Mouse (Mus musculus) heart, postnatal 0 days (tissue): Measurements from ENCODE around the gene Spata21. TPM values are rescaled to one million over a fixed set of nuclear protein-coding genes. Genes with fewer than 3 reads are reported as not detected.

Experiments
- ATAC-seq: fragments of 200-750 bp; cut with Nextera tagmentation; 2 replicates; pipeline ENCODE4 v1.8.0; 2017; ENCODE audit warnings: low read depth, moderate number of reproducible peaks, moderate library complexity; ENCODE audit not compliant: insufficient read depth
- DNase-seq: peaks from one replicate; pipeline ENCODE4 v3.0.0-alpha.2; 2016; ENCODE audit warnings: low spot score
- H3K27ac ChIP-seq: fragments of 300-500 bp; sonication (generic); 2 replicates; pipeline ENCODE4 v1.5.1; 2014; ENCODE audit warnings: low read depth, mild to moderate bottlenecking
- H3K27me3 ChIP-seq: fragments of 300-500 bp; sonication (generic); 2 replicates; pipeline ENCODE4 v1.6.1; 2014; ENCODE audit warnings: low read length, mixed read lengths; ENCODE audit not compliant: control insufficient read depth, insufficient read depth
- H3K36me3 ChIP-seq: fragments of 300-500 bp; sonication (generic); replicated peaks from 2 replicates; pipeline ENCODE4 v1.6.1; 2014; ENCODE audit warnings: low read length, mixed read lengths; ENCODE audit not compliant: control insufficient read depth, insufficient read depth
- H3K4me1 ChIP-seq: fragments of 300-500 bp; sonication (generic); 2 replicates; pipeline ENCODE4 v1.6.1; 2014; ENCODE audit warnings: antibody characterized with exemption; ENCODE audit not compliant: control insufficient read depth, insufficient read depth
- H3K4me2 ChIP-seq: fragments of 300-500 bp; sonication (generic); 2 replicates; pipeline ENCODE4 v1.6.1; 2014; ENCODE audit warnings: low read depth, mild to moderate bottlenecking, low read length, moderate library complexity
- H3K4me3 ChIP-seq: fragments of 300-500 bp; sonication (generic); 2 replicates; pipeline ENCODE4 v1.5.1; 2014; ENCODE audit warnings: low read depth, low read length
- H3K9ac ChIP-seq: fragments of 300-500 bp; sonication (generic); replicated peaks from 2 replicates; pipeline ENCODE4 v1.6.1; 2014; ENCODE audit warnings: low read depth, low read length, mixed read lengths
- H3K9me3 ChIP-seq: fragments of 300-500 bp; sonication (generic); replicated peaks from 2 replicates; pipeline ENCODE4 v1.6.1; 2016; ENCODE audit warnings: low read length; ENCODE audit not compliant: control insufficient read depth
- CTCF ChIP-seq: IDR thresholded peaks from 2 replicates; pipeline ENCODE4 v1.5.1; 2016; ENCODE audit warnings: antibody characterized with exemption, control low read depth, low read depth
- EP300 ChIP-seq: IDR thresholded peaks from 2 replicates; pipeline ENCODE4 v1.6.1; 2016; ENCODE audit warnings: antibody characterized with exemption, low read depth
- WGBS: fragments of 180-500 bp; shearing (Covaris S2); extraction: QIAGEN DNeasy Blood & Tissue Kit; methylation state at CpG from one replicate; pipeline ENCODE4 v1.1.7; 2014; 5-methylcytosine and 5-hydroxymethylcytosine counted together
- polyA plus RNA-seq: library from polyadenylated mRNA; unstranded; fragments of >200 nt; fragmentation: Nextera tagmentation; extraction: Ambion mirVana; gene quantifications from 2 replicates; pipeline ENCODE4 v1.2.1, GENCODE M21; 2015
- total RNA-seq: library from RNA; depleted of rRNA; stranded (reverse); fragments of >200 nt; gene quantifications from 2 replicates; pipeline ENCODE4 v1.2.3, GENCODE M21; 2014; ENCODE audit warnings: low replicate concordance

The Spata21 gene
- total and polyA plus RNA-seq, 2 experiments from 2014 or later = not detected

- no peak overlapping the region for H3K9ac ChIP-seq
- H3K36me3 ChIP-seq = peaks cover 8% of the 10 kb centered on the region; the same call in 1 of the 2 replicates
- WGBS = 45% methylated on average over 8 of the region's 8 CpGs
- no peak overlapping the region for H3K27ac ChIP-seq
- no peaks in the 10 kb centered on the region for H3K27me3 ChIP-seq
- H3K9me3 ChIP-seq = no peaks in the 10 kb centered on the region
- no peaks in the 10 kb centered on the region; the same call in 1 of the 2 replicates for H3K4me1 ChIP-seq
- peak; percentile 35; the same call in 1 of the 2 replicates for ATAC-seq
- H3K4me2 ChIP-seq = peak overlapping the region; percentile 19
- DNase-seq = no peak
- TF ChIP-seq EP300 (no peak), CTCF (no peak)
- H3K4me3 ChIP-seq = no peak overlapping the region
These were observed 35.0 kb upstream of the Spata21 start for GRCm38 (mm10) chr4:141053138-141053537.

DNA sequence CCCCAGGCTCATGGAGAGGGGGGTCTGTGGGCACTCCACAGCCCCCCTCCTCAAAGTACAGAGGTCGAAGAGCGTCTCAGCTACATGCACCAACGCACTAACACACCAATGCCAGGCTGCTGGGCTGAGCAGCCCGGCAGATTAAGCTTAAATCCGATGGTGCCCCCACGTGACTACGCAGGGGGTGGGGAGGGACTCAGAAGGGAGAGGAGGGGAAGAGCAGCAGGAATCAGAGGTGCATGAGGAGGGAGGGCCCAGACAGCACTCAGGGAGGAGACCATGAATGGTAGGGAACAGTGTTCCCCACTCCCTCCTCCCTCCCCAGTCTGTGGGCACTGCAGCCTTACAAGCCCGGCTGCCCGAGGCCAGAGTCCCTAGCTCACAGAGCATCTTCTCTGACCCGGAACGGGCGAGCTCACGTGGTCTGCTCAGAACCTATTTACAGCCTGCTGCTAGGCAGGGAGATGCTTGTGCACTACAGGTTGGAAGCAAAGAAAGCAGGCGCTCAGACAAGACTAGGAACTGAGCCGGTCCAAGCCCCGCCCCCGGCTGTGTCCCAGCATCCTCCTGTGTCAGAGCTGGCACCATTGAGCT is 34.5 kb upstream of the Spata21 start:
- WGBS = 42% methylated on average over 17 of the region's 17 CpGs

DNA sequence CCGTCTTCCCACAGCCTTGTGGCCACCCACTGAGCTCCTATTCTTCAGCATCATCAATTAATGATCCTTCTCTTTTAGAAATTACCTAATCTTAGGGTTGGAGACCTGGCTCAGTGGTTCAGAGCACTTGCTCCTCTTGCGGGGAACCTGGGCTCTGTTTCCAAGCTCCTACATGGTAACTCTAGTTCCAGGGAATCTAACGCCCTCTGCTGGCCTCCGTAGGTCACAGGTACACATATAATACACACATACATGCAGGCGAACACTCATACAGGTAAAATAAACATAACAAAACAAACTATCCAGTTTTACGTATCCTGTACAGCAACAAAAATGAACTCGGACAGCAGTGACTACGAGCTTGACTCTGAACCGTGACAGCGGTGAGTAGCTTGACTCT is 31.2 kb upstream of the Spata21 start:
- Histone ChIP-seq H3K9ac (no peak overlapping the region), H3K27me3 (no peaks in the 10 kb centered on the region), H3K4me2 (no peak overlapping the region), H3K9me3 (no peaks in the 10 kb centered on the region), H3K36me3 (peaks cover 8% of the 10 kb centered on the region; the same call in 1 of the 2 replicates), H3K27ac (no peak overlapping the region), H3K4me1 (peaks cover 5% of the 10 kb centered on the region; the same call in 1 of the 2 replicates), H3K4me3 (no peak overlapping the region)
- WGBS = 94% methylated on average over 10 of the region's 10 CpGs
- ATAC-seq = no peak
- DNase-seq = no peak
- TF ChIP-seq CTCF (no peak), EP300 (no peak)

More for the DNA sequence above, 34.5 kb upstream of the Spata21 start:
- H3K27me3 ChIP-seq = no peaks in the 10 kb centered on the region
- peak overlapping the region; percentile 19 for H3K4me2 ChIP-seq
- no peaks in the 10 kb centered on the region for H3K9me3 ChIP-seq
- no peak overlapping the region for H3K4me3 ChIP-seq
- no peaks in the 10 kb centered on the region; the same call in 1 of the 2 replicates for H3K4me1 ChIP-seq
- no peak overlapping the region for H3K27ac ChIP-seq
- peaks cover 8% of the 10 kb centered on the region; the same call in 1 of the 2 replicates for H3K36me3 ChIP-seq
- no peak overlapping the region for H3K9ac ChIP-seq
- ATAC-seq (peak; percentile 68), DNase-seq (peak; percentile 27)
- TF ChIP-seq CTCF (no peak), EP300 (no peak)

DNA sequence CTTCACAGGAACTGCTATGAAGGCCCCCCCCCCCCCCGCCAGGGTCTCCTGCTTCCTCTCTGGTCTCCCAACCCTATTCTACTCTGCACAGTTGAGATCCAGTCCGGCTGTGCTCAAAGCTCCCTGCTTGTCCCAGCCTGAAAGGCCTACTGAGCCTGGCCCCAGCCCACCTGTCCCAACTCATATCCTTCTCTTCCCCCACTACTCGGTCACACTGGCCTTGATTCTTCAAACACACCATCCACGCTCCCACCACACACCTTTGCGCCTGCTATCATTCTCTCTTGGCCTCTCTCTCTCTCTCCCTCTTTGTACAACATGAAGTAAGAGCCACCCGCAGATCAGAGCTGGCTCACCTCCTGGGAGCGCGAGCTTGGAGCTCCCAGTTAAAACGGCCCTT is 29.3 kb upstream of the Spata21 start:
- peaks cover 8% of the 10 kb centered on the region; the same call in 1 of the 2 replicates for H3K36me3 ChIP-seq
- peaks cover 5% of the 10 kb centered on the region; the same call in 1 of the 2 replicates for H3K4me1 ChIP-seq
- ATAC-seq (no peak), DNase-seq (no peak)
- 72% methylated on average over 9 of the region's 9 CpGs for whole genome bisulfite sequencing
- H3K27ac ChIP-seq = no peak overlapping the region
- H3K4me3 ChIP-seq = no peak overlapping the region
- TF ChIP-seq CTCF (no peak), EP300 (no peak)
- no peak overlapping the region for H3K4me2 ChIP-seq
- H3K27me3 ChIP-seq = no peaks in the 10 kb centered on the region
- H3K9ac ChIP-seq = no peak overlapping the region
- no peaks in the 10 kb centered on the region for H3K9me3 ChIP-seq

DNA sequence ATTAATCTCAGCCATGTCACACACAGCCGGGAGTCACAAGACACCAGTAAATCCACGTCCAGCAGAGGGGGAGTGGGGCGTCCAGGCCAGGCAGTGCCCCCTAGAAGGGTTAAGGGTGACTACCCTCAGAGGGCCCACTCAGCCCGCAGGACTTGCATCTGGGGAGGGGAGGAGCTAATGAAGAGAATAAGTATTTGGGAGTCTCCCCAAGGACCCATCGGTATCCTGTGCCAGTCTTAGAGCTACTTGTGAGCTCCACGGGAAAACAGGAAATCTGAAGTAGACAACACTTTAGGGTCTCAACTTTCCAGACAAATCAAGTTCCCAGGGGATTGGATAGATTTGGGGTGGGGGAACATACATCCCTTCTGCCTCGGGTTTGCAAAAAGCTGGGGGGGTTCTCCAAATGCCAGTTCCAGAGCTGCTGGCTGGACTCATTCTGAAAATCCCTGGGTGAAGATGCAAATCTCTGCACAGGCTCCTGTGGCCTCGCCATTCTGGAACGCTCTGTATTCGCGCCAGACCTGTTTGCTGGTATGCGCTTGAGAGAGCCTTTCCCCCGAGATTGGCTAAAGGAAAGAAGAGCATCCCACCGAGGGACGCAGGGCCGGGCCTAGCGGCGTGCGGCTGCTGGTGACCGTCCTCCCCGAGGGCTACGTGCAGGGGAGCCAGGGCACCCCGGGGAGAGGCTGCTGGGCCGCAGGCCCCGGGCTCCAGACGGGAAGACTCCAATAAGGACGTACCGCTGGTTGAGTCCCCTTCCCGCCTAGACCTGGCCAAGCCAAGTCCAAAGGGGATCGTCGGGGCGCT is 28.3 kb upstream of the Spata21 start:
- Histone ChIP-seq H3K4me1 (peaks cover 5% of the 10 kb centered on the region; the same call in 1 of the 2 replicates), H3K27ac (peak overlapping the region; percentile 79), H3K36me3 (0 out of 2 replicates have a peak, but pooled peaks cover 4% of the 10 kb centered on the region), H3K27me3 (no peaks in the 10 kb centered on the region), H3K4me2 (peak overlapping the region; percentile 87), H3K9ac (peak overlapping the region; percentile 61), H3K9me3 (no peaks in the 10 kb centered on the region), H3K4me3 (peak overlapping the region; percentile 57)
- DNase-seq (no peak), ATAC-seq (peak; percentile 19; the same call in 1 of the 2 replicates)
- 4% methylated on average over 29 of the region's 32 CpGs for WGBS
- no peak for TF ChIP-seq CTCF
- no peak for TF ChIP-seq EP300
